Mouse (Mus musculus) retina, postnatal 7 days (tissue): ENCODE measurements around the gene Cfap45.

Experiments
- DNase-seq: peaks from one replicate; pipeline ENCODE4 v3.0.0-alpha.2; 2012; ENCODE audit warnings: low read depth, low spot score

Gene Cfap45

GRCm38 (mm10) chr1:172520576-172521440 lies at the start of gene Cfap45:
Cfap45 (plus strand) TSS chr1:172520801.
- DNase-seq: no peak

- DNase-seq: no peak
Observed at GRCm38 (mm10) chr1:172472909-172473308, 47.7 kb upstream of the Cfap45 start.

- DNase-seq: no peak
Observed at GRCm38 (mm10) chr1:172474196-172474595, 46.4 kb upstream of the Cfap45 start.

GRCm38 (mm10) chr1:172475054-172475741 lies 45.4 kb upstream of the Cfap45 start, which contains the start of gene Slamf9:
Slamf9 (plus strand) TSS chr1:172475358.
- no peak for DNase-seq

GRCm38 (mm10) chr1:172478020-172478419 lies 42.6 kb upstream of the Cfap45 start:
- no peak for DNase-seq

- no peak for DNase-seq
Observed at GRCm38 (mm10) chr1:172480376-172480775, 40.2 kb upstream of the Cfap45 start.

- no peak for DNase-seq
Observed at GRCm38 (mm10) chr1:172481111-172481510, 39.5 kb upstream of the Cfap45 start.

- peak; percentile 86 for DNase-seq
Observed at GRCm38 (mm10) chr1:172481540-172482280, 38.9 kb upstream of the Cfap45 start, which contains the start of gene Igsf9. Igsf9 (plus strand) TSS chr1:172481788.

GRCm38 (mm10) chr1:172482518-172483360 lies 37.9 kb upstream of the Cfap45 start:
- DNase-seq: no peak

- DNase-seq: no peak
Observed at GRCm38 (mm10) chr1:172483361-172483660, 37.3 kb upstream of the Cfap45 start.

- DNase-seq: no peak
Observed at GRCm38 (mm10) chr1:172484236-172484635, 36.4 kb upstream of the Cfap45 start.

GRCm38 (mm10) chr1:172484671-172485070 lies 35.9 kb upstream of the Cfap45 start:
- no peak for DNase-seq

GRCm38 (mm10) chr1:172485821-172486220 lies 34.8 kb upstream of the Cfap45 start:
- no peak for DNase-seq

- DNase-seq: no peak
Observed at GRCm38 (mm10) chr1:172486236-172486635, 34.4 kb upstream of the Cfap45 start.

GRCm38 (mm10) chr1:172486651-172487050 lies 34.0 kb upstream of the Cfap45 start:
- no peak for DNase-seq

GRCm38 (mm10) chr1:172487859-172488258 lies 32.7 kb upstream of the Cfap45 start:
- no peak for DNase-seq

- DNase-seq: no peak
Observed at GRCm38 (mm10) chr1:172488831-172489230, 31.8 kb upstream of the Cfap45 start.

GRCm38 (mm10) chr1:172489585-172490250 lies 30.9 kb upstream of the Cfap45 start:
- DNase-seq: no peak

GRCm38 (mm10) chr1:172490261-172490661 lies 30.3 kb upstream of the Cfap45 start:
- peak; percentile 66 for DNase-seq

GRCm38 (mm10) chr1:172492047-172492446 lies 28.6 kb upstream of the Cfap45 start:
- no peak for DNase-seq

- DNase-seq: no peak
Observed at GRCm38 (mm10) chr1:172493516-172493915, 27.1 kb upstream of the Cfap45 start.
